Mouse (Mus musculus) hindbrain, embryonic 12.5 days (tissue): ENCODE data around the gene Mybbp1a. TPM values are rescaled to one million over a fixed set of nuclear protein-coding genes. Genes with fewer than 3 reads are reported as not detected.
A peak's percentile ranks its signal among the peaks of the same experiment; 100 is the strongest.

ENCODE experiments used
- ATAC-seq: fragments of 200-750 bp; cut with Nextera tagmentation; 2 replicates; pipeline ENCODE4 v1.8.0; 2017; ENCODE audit warnings: moderate TSS enrichment; ENCODE audit not compliant: low FRiP score
- H3K27ac ChIP-seq: fragments of 300-500 bp; sonication (generic); 2 replicates; pipeline ENCODE4 v1.5.1; 2016; ENCODE audit warnings: mild to moderate bottlenecking
- H3K27me3 ChIP-seq: fragments of 300-500 bp; sonication (generic); 2 replicates; pipeline ENCODE4 v1.6.1; 2016; ENCODE audit warnings: mild to moderate bottlenecking
- H3K36me3 ChIP-seq: fragments of 300-500 bp; sonication (generic); 2 replicates; pipeline ENCODE4 v1.6.1; 2016; ENCODE audit warnings: mild to moderate bottlenecking
- H3K4me1 ChIP-seq: fragments of 300-500 bp; sonication (generic); 2 replicates; pipeline ENCODE4 v1.6.1; 2016
- H3K4me2 ChIP-seq: fragments of 300-500 bp; sonication (generic); replicated peaks from 2 replicates; pipeline ENCODE4 v1.6.1; 2016; ENCODE audit warnings: mild to moderate bottlenecking
- H3K4me3 ChIP-seq: fragments of 300-500 bp; sonication (generic); 2 replicates; pipeline ENCODE4 v1.5.1; 2016; ENCODE audit warnings: mild to moderate bottlenecking
- H3K9ac ChIP-seq: fragments of 300-500 bp; sonication (generic); 2 replicates; pipeline ENCODE4 v1.6.1; 2016; ENCODE audit warnings: mild to moderate bottlenecking, moderate library complexity
- H3K9me3 ChIP-seq: fragments of 300-500 bp; sonication (generic); replicated peaks from 2 replicates; pipeline ENCODE4 v1.6.1; 2016; ENCODE audit warnings: mild to moderate bottlenecking
- WGBS: fragments of 180-500 bp; shearing (Covaris S2); methylation state at CpG from one replicate; pipeline ENCODE4 v1.1.7; 2016; 5-methylcytosine and 5-hydroxymethylcytosine counted together
- polyA plus RNA-seq: library from polyadenylated mRNA; unstranded; fragments of >200 nt; fragmentation: Nextera tagmentation; extraction: Ambion mirVana; gene quantifications from 2 replicates; pipeline ENCODE4 v1.2.1, GENCODE M21; 2016

Gene Mybbp1a
- polyA plus RNA-seq, 1 experiment from 2014 or later, result 112 TPM

DNA sequence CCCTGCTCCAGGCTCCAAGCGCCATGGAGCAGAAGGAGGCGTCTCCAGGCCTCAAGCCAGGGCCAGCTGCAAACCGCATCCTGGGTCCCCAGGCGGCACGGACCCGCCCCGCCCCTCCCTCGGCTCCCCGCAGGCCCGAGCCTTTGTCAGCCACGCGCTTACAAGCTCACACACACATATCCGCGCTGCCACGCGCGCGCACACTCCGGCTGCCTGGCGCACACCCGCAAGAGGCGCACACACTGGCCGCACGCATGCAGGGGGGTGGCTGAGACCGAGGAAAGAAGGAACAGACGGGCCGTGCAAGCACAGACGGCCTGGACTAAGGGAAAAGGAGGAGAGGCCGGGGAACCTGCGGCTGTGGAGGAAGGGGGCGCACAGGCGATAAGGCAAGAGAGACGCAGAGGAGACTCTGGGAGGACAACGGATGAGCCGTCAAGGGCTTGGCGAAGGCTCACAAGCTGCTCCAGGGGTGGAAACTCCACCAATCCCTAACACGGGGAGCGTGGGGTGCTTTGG lies 47.7 kb downstream of the Mybbp1a start:
- peak overlapping the region; percentile 89 for H3K27ac ChIP-seq

DNA sequence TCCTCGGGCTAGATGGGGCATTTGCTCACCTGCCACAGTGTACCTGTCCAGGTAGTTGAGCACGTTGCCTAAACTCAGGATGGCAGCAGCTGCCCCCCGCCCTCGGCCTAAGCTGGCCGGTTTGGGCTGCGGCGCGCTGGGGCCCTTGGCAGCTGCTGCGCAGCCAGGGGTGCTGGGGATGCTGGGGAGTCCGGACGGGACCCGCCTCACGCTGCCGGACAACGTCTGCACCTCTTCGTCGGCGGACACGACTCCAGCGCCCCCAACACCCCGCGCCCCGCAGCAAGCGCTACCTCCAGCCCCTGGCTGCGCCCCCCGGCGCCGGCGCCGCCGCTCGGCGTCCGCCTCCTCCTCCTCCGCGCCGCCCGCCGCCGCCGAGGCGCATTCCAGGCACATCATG lies 48.2 kb downstream of the Mybbp1a start:
- Histone ChIP-seq H3K27me3 (peaks cover 32% of the 10 kb centered on the region), H3K9ac (peak overlapping the region; percentile 94), H3K36me3 (no peaks in the 10 kb centered on the region), H3K9me3 (no peaks in the 10 kb centered on the region), H3K27ac (peak overlapping the region; percentile 89), H3K4me1 (peaks cover 43% of the 10 kb centered on the region), H3K4me2 (peak overlapping the region; percentile 89), H3K4me3 (peak overlapping the region; percentile 77)
- no peak; the same call in 1 of the 2 replicates for ATAC-seq
- WGBS, result 0% methylated on average over 7 of the region's 42 CpGs

More for the DNA sequence above, 47.7 kb downstream of the Mybbp1a start:
- Histone ChIP-seq H3K27me3 (peaks cover 32% of the 10 kb centered on the region), H3K4me3 (peak overlapping the region; percentile 77), H3K4me1 (peaks cover 43% of the 10 kb centered on the region), H3K36me3 (no peaks in the 10 kb centered on the region), H3K9me3 (no peaks in the 10 kb centered on the region), H3K9ac (peak overlapping the region; percentile 94), H3K4me2 (peak overlapping the region; percentile 89)
- WGBS, result under 1% methylated on average over 38 of the region's 38 CpGs
- peak; percentile 71 for ATAC-seq

GRCm38 (mm10) chr11:72489881-72490301 lies 48.7 kb downstream of the Mybbp1a start, which contains the start of gene Spns2:
Gene Spns2 (minus strand): TSS chr11:72489904.
- H3K27me3 ChIP-seq, result peaks cover 32% of the 10 kb centered on the region
- ATAC-seq, result peak; percentile 92

DNA sequence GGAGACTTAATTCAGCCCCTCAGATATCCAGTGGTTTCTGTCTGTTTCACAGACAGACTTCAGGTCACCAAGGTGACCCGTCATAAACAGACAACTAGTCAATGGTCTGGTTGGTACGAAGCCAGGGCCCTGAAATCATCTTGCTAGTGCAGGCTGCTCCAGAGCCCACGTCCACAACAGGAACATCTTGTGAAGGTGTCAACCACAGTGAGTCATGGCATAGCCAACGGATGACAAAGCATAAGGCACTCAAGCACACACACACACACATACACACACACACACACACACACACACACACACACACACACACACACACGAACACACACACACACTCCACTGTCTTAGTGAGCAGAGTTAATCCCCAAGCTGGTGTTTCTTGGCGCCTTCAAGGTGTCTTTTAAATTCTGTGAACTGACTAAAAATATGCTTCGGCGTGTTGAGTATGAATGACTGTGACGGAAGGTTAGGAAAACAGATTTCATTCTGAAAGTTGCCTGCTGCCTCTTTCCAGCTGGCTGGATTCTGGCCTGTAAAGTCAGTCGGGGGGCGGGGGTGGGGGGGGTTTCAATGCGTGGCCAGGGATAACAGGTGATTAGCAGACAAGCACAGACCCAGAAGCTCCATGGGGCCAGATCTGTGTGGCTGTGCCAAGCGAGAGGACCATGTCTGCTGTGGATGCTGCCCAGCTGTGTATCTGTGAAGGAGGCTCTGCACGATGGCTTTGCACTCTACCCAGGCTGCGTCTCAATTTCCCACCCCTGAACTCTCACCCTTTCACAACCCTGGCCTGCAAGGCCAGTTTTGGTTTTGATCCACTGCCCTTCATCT lies 50.2 kb downstream of the Mybbp1a start:
- Histone ChIP-seq H3K9ac (no peak overlapping the region), H3K27me3 (peaks cover 32% of the 10 kb centered on the region), H3K4me1 (peaks cover 25% of the 10 kb centered on the region), H3K9me3 (no peaks in the 10 kb centered on the region), H3K4me2 (no peak overlapping the region), H3K36me3 (no peaks in the 10 kb centered on the region), H3K4me3 (no peak overlapping the region), H3K27ac (no peak overlapping the region)
- no peak for ATAC-seq
- WGBS, result 75% methylated on average over 15 of the region's 15 CpGs

More at GRCm38 (mm10) chr11:72489881-72490301, 48.7 kb downstream of the Mybbp1a start, which contains the start of gene Spns2:
- no peaks in the 10 kb centered on the region for H3K36me3 ChIP-seq
- peak within 1 kb of the TSS; percentile 89 for H3K4me2 ChIP-seq
- H3K9ac ChIP-seq, result peak within 1 kb of the TSS; percentile 94
- H3K4me3 ChIP-seq, result peak within 1 kb of the TSS; percentile 77
- H3K27ac ChIP-seq, result peak within 1 kb of the TSS; percentile 89
- WGBS, result under 1% methylated on average over 38 of the region's 42 CpGs
- peaks cover 38% of the 10 kb centered on the region for H3K4me1 ChIP-seq
- H3K9me3 ChIP-seq, result no peaks in the 10 kb centered on the region

DNA sequence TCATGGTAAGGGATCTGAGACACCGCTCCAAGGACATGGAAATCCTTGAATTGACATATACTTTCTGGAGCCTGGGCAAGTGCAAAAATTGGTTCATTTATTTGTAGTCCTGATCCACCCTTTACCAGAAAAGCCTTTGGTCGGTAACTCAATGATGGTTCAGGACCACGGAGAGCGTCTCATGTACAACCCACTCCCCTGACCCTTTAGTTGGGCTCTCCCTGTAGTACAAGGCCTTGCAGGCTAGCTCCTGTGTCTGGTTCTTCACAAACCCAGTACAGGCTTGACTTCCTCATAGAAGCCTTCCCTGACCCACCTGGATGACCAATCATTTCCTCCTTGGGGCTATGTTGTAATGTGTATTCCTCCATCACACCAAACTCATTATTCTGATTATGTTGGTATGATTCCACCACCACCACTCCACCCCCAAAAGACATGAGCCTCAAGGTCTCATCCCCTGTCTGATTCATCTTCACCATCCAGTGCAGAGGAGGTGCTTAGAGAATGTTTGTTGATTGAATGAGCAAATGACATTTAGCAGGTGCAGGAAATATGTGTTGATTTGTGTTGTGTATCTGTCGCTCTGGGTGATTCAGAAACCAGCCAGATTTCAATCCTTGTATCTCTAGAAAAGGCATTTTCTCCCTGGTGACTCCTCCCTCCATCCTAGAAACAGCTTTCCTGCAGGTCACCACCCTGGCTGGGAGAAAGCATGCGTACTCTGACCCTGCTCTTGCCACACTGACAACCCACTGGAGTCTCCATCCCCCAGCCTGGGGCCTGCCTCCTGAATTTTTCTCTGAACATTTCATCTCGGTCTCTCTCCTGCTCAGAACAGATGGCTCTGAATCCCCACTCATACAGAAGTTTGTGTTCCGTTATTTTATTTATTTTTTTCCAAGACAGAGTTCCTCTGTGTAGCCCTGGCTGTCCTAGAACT lies 53.2 kb downstream of the Mybbp1a start:
- no peak overlapping the region for H3K4me2 ChIP-seq
- H3K9me3 ChIP-seq, result no peaks in the 10 kb centered on the region
- no peak overlapping the region for H3K27ac ChIP-seq
- no peak overlapping the region for H3K4me3 ChIP-seq
- H3K36me3 ChIP-seq, result no peaks in the 10 kb centered on the region
- no peak overlapping the region for H3K9ac ChIP-seq
- no peak for ATAC-seq
- peaks cover 6% of the 10 kb centered on the region for H3K27me3 ChIP-seq
- peaks cover 8% of the 10 kb centered on the region for H3K4me1 ChIP-seq
- WGBS, result 51% methylated on average over 8 of the region's 8 CpGs

DNA sequence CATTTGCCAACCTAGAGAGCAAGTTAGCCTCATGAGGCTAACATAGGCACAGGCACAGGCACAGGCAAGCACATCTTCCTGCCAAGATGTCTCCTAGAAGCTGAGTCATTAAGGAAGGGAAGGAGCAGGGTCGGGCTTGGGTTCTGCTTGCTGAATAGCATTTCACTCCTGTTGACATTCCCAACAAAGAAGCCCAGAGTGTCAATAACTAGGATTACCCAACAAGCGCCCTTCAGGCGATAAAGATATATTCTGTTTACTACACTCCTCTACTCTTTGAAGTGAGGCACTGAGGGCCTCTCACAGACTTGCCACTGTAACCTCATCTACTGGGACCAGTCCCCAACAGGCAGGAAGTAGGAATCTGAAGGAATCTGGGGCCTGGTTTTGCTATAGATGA lies 54.9 kb downstream of the Mybbp1a start:
- H3K27ac ChIP-seq, result no peak overlapping the region
- H3K4me2 ChIP-seq, result no peak overlapping the region
- no peaks in the 10 kb centered on the region for H3K36me3 ChIP-seq
- H3K27me3 ChIP-seq, result no peaks in the 10 kb centered on the region; the same call in 1 of the 2 replicates
- H3K4me1 ChIP-seq, result peaks cover 8% of the 10 kb centered on the region
- WGBS, result 79% methylated on average over 3 of the region's 3 CpGs
- no peaks in the 10 kb centered on the region for H3K9me3 ChIP-seq
- no peak for ATAC-seq
- no peak overlapping the region for H3K4me3 ChIP-seq
- H3K9ac ChIP-seq, result no peak overlapping the region

- Histone ChIP-seq H3K36me3 (no peaks in the 10 kb centered on the region), H3K4me3 (no peak overlapping the region), H3K27ac (no peak overlapping the region), H3K9ac (no peak overlapping the region), H3K27me3 (no peaks in the 10 kb centered on the region; the same call in 1 of the 2 replicates), H3K9me3 (no peaks in the 10 kb centered on the region), H3K4me1 (peaks cover 11% of the 10 kb centered on the region), H3K4me2 (no peak overlapping the region)
- ATAC-seq, result no peak
- 58% methylated on average over 1 of the region's 1 CpGs for WGBS
These were observed 55.6 kb downstream of the Mybbp1a start for GRCm38 (mm10) chr11:72496775-72497174.

- H3K4me2 ChIP-seq, result no peak overlapping the region
- H3K9me3 ChIP-seq, result no peaks in the 10 kb centered on the region
- H3K9ac ChIP-seq, result no peak overlapping the region
- 0 out of 2 replicates have a peak, but pooled peaks have one; percentile 18 for ATAC-seq
- H3K4me3 ChIP-seq, result no peak overlapping the region
- 13% methylated on average over 4 of the region's 4 CpGs for WGBS
- no peaks in the 10 kb centered on the region; the same call in 1 of the 2 replicates for H3K27me3 ChIP-seq
- H3K27ac ChIP-seq, result peak overlapping the region; percentile 49; the same call in 1 of the 2 replicates
- no peaks in the 10 kb centered on the region for H3K36me3 ChIP-seq
- H3K4me1 ChIP-seq, result peaks cover 16% of the 10 kb centered on the region
These were observed 56.2 kb downstream of the Mybbp1a start for GRCm38 (mm10) chr11:72497367-72497766.

GRCm38 (mm10) chr11:72500139-72500538 lies 59.0 kb downstream of the Mybbp1a start:
- Histone ChIP-seq H3K27me3 (no peaks in the 10 kb centered on the region), H3K27ac (no peak overlapping the region), H3K36me3 (no peaks in the 10 kb centered on the region), H3K4me2 (no peak overlapping the region), H3K9ac (no peak overlapping the region), H3K4me1 (peaks cover 29% of the 10 kb centered on the region), H3K4me3 (no peak overlapping the region), H3K9me3 (no peaks in the 10 kb centered on the region)
- 90% methylated on average over 4 of the region's 4 CpGs for WGBS
- no peak for ATAC-seq
